Mouse (Mus musculus): Measurements from ENCODE around the gene Pirt.

- TF ChIP-seq CTCF (IDR thresholded peaks at IDR 0.05; ENCODE audit: extremely low read depth, insufficient read length, insufficient replicate concordance, low read depth, low read length) (no peak), POLR2A (IDR thresholded peaks at IDR 0.05; ENCODE audit: low read depth, low read length) (no peak)
Observed at GRCm38 (mm10) chr11:66882224-66883040, 29.3 kb upstream of the Pirt start.
